Mouse (Mus musculus): ENCODE measurements around the gene Aco2.

The Aco2 gene

GRCm38 (mm10) chr15:81951159-81951558 is 79.0 kb downstream of the Aco2 start:
- DNase-seq: no peak

GRCm38 (mm10) chr15:81952310-81952709 is 80.2 kb downstream of the Aco2 start:
- no peak for DNase-seq

DNA sequence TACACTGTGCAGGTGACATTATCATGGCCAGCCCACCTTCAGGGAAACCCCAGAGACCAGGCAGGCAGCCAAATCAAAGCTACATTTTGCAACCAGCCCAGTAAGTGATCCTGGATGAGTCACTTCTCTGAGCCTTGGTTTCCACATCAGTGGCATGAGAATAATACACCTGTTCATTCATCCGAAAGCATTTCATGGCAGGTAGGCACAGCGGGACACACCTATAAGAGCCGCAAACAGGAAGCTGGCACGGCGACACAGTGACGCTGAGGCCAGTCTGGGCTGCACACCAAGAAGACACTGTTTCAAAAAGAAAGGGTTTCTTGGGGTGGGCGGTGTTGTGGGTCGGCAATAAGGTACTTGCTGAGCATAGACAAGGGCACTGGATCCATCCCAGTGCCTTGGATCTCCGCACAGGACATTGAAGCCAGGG is 82.1 kb downstream of the Aco2 start:
- peak; percentile 42 to 69 for DNase-seq

DNA sequence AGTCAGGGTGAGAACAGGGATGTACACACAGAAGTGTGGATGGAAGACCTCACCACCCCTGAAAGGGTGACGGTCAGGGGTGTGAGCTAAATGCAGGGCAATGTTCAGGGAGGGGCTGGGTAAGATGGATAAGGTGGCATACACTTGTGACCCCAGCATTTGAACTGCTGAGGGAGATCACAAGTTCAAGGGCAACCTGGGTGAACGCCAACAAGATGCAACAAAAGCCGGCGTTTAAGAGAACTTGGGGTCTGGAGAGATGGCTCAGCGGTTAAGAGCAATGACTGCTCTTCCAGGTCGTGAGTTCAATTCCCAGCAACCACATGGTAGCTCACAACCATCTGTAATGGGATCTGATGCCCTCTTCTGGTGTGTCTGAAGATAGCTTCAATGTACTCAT is 82.6 kb downstream of the Aco2 start:
- DNase-seq: no peak

DNA sequence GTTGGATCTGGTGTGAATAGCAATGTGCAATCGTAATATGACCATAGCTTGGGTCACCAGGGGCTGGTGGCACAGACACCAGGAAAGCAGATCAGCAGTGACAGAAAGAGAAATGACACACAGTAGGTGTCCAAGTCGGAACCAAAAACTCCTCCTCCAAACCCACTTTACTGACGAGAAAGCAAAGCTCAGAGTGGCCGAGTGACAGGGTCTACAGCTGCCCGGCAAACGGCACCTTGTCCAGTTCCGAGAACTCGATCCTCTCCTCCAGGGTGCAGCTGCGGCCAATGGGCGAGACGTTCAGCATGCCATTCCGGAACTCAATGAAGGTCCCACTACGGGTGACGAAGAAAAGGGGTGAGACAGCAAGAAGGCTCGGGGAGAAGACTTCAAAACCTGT is 83.3 kb downstream of the Aco2 start:
- DNase-seq: no peak

DNA sequence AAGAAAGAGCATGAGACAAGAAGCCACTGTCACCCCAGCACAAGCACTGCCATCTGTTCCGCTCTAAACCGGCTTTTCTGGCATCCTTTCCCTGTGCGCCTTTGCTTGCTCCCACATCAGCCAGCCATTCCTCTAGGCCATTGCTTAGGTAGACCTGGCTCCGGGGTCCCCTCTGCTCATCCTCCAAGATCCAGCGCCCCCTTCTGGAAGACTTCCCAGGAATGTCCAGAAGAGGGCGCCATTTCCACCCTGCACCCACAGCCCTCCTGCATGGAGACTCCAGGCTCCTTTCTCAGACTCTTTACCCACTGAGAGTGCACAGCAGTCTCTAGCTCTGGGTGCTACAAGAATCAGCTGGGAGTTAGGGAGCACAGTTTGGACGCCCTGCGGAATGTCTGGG is 84.3 kb downstream of the Aco2 start:
- DNase-seq: peak; percentile 27 to 33

GRCm38 (mm10) chr15:81957598-81957997 is 85.5 kb downstream of the Aco2 start:
- DNase-seq: no peak

DNA sequence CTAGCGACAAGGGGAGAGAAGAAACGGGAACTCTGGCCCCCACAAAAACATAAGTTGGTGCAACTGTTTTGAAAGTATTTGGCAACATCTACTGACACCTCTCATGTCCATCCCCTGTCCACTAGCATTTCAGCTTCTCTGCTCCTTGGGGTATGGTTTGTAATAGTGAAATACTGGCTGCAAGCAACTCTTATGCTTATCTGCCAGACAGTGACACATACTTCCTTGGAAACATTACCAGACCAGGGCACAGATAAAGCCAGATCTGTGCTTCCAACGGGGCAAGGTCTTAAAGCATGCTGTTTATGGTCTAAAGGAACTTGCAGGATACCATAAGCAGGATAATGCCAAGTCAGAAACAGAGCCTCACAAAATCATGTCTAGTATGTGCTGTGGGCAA is 86.8 kb downstream of the Aco2 start:
- DNase-seq: no peak

DNA sequence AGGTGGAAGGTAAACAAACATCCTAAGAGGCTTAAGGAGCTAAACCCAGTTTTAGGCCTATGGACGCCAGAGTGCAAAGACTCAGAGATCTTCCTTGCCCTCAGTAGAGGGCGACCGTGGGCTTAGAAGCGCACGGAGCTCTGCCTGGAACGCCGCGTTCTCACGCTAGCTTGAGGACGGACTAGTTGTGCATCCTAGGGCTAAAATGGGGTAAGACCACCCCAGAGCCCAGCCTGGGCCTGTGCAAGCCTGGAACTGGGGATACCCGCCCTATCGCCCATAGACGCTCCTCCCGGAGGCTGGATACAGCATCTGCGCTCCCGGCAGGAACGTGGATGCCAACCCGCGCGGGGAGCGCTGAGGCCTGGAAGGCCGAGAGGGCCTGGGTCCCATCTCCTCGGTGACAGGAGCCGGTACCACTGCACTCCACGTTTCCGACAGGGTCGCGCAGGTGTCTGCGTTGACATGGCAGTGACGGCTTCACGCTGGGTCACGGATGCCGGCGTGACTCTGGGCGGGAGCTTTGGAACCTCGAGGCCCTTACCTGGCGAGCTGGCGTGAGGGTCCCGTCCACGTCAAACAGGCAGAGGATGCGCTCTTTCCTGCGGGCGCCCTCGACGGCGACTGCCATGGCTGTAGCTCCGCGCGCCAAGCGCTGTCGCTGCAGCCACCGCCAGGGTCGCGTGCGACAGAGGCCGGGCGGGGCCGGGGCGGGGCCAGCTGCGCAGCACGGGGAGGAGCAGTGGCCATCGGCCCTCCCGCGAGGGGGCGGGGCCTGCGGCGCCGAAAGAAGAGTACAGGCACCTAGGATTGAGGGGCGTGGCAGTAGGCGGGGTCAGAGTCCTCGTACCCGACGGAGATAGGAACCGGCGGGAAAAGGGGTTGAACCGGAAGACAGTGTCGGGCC is 88.3 kb downstream of the Aco2 start, which contains the start of gene Pmm1:
Gene Pmm1 (minus strand): TSS at position 760 of the 907 bp plus-strand sequence.
- DNase-seq: peak; percentile 98 to 99

GRCm38 (mm10) chr15:81961078-81961451 is 89.0 kb downstream of the Aco2 start:
- no peak for DNase-seq

GRCm38 (mm10) chr15:81964262-81964661 is 92.2 kb downstream of the Aco2 start:
- DNase-seq: no peak
